Mouse (Mus musculus) midbrain, embryonic 11.5 days (tissue): ENCODE results near the gene Ppp3ca. TPM values are rescaled to one million over a fixed set of nuclear protein-coding genes. Genes with fewer than 3 reads are reported as not detected.

ENCODE experiments used
- ATAC-seq: fragments of 200-750 bp; cut with Nextera tagmentation; 2 replicates; pipeline ENCODE4 v1.8.0; 2017; ENCODE audit warnings: moderate TSS enrichment, moderate library complexity; ENCODE audit not compliant: low FRiP score
- DNase-seq: peaks from one replicate; pipeline ENCODE4 v3.0.0; 2015; ENCODE audit warnings: low spot score; ENCODE audit errors: missing footprints
- H3K27ac ChIP-seq: fragments of 300-500 bp; sonication (generic); 2 replicates; pipeline ENCODE4 v1.5.1; 2014; ENCODE audit warnings: low read depth, low read length
- H3K27me3 ChIP-seq: fragments of 300-500 bp; sonication (generic); 2 replicates; pipeline ENCODE4 v1.6.1; 2014; ENCODE audit warnings: mild to moderate bottlenecking, low read length, moderate library complexity, mixed read lengths; ENCODE audit not compliant: control insufficient read depth, insufficient read depth
- H3K36me3 ChIP-seq: fragments of 300-500 bp; sonication (generic); 2 replicates; pipeline ENCODE4 v1.6.1; 2014; ENCODE audit warnings: mild to moderate bottlenecking, low read length, moderate library complexity, mixed read lengths; ENCODE audit not compliant: control insufficient read depth, insufficient read depth
- H3K4me1 ChIP-seq: fragments of 300-500 bp; sonication (generic); 2 replicates; pipeline ENCODE4 v1.6.1; 2014; ENCODE audit warnings: low read length; ENCODE audit not compliant: control insufficient read depth, insufficient read depth
- H3K4me2 ChIP-seq: fragments of 300-500 bp; sonication (generic); 2 replicates; pipeline ENCODE4 v1.6.1; 2014; ENCODE audit warnings: mild to moderate bottlenecking, moderate library complexity
- H3K4me3 ChIP-seq: fragments of 300-500 bp; sonication (generic); 2 replicates; pipeline ENCODE4 v1.5.1; 2014; ENCODE audit warnings: low read depth, low read length
- H3K9ac ChIP-seq: fragments of 300-500 bp; sonication (generic); 2 replicates; pipeline ENCODE4 v1.6.1; 2014; ENCODE audit warnings: low read length
- H3K9me3 ChIP-seq: fragments of 300-500 bp; sonication (generic); 2 replicates; pipeline ENCODE4 v1.6.1; 2016; ENCODE audit warnings: low read length; ENCODE audit not compliant: control insufficient read depth
- whole genome bisulfite sequencing: fragments of 180-500 bp; shearing (Covaris S2); extraction: QIAGEN DNeasy Blood & Tissue Kit; methylation state at CpG from one replicate; pipeline ENCODE4 v1.1.7; 2014; 5-methylcytosine and 5-hydroxymethylcytosine counted together
- polyA plus RNA-seq: library from polyadenylated mRNA; unstranded; fragments of >200 nt; fragmentation: Nextera tagmentation; extraction: Ambion mirVana; gene quantifications from 2 replicates; pipeline ENCODE4 v1.2.1, GENCODE M21; 2014

The Ppp3ca gene
- polyA plus RNA-seq, 1 experiment from 2014 or later = 57.8 TPM

- DNase-seq (no peak), ATAC-seq (no peak)
- Histone ChIP-seq H3K36me3 (no peaks in the 10 kb centered on the region), H3K27me3 (no peaks in the 10 kb centered on the region), H3K4me2 (no peak overlapping the region), H3K4me1 (peaks cover 6% of the 10 kb centered on the region; the same call in 1 of the 2 replicates), H3K9ac (no peak overlapping the region), H3K4me3 (no peak overlapping the region), H3K9me3 (no peaks in the 10 kb centered on the region), H3K27ac (no peak overlapping the region)
- 90% methylated on average over 8 of the region's 8 CpGs for WGBS
These were observed 202.7 kb downstream of the Ppp3ca start for GRCm38 (mm10) chr3:136872533-136873095.

- no peaks in the 10 kb centered on the region for H3K27me3 ChIP-seq
- no peaks in the 10 kb centered on the region for H3K36me3 ChIP-seq
- H3K9me3 ChIP-seq = no peaks in the 10 kb centered on the region
- no peak overlapping the region for H3K9ac ChIP-seq
- H3K27ac ChIP-seq = no peak overlapping the region
- 77% methylated on average over 7 of the region's 7 CpGs for WGBS
- no peak overlapping the region for H3K4me2 ChIP-seq
- ATAC-seq = peak; percentile 43; the same call in 1 of the 2 replicates
- no peak for DNase-seq
- H3K4me1 ChIP-seq = peaks cover 6% of the 10 kb centered on the region; the same call in 1 of the 2 replicates
- no peak overlapping the region for H3K4me3 ChIP-seq
These were observed 204.0 kb downstream of the Ppp3ca start for GRCm38 (mm10) chr3:136873809-136874449.

GRCm38 (mm10) chr3:136874566-136874965 is 204.6 kb downstream of the Ppp3ca start:
- H3K27me3 ChIP-seq = no peaks in the 10 kb centered on the region
- H3K9ac ChIP-seq = no peak overlapping the region
- H3K27ac ChIP-seq = no peak overlapping the region
- H3K9me3 ChIP-seq = no peaks in the 10 kb centered on the region
- H3K36me3 ChIP-seq = no peaks in the 10 kb centered on the region
- ATAC-seq = peak; percentile 66; the same call in 1 of the 2 replicates
- no peak for DNase-seq
- H3K4me3 ChIP-seq = no peak overlapping the region
- H3K4me2 ChIP-seq = no peak overlapping the region
- H3K4me1 ChIP-seq = peaks cover 6% of the 10 kb centered on the region; the same call in 1 of the 2 replicates
- 48% methylated on average over 5 of the region's 5 CpGs for WGBS

DNA sequence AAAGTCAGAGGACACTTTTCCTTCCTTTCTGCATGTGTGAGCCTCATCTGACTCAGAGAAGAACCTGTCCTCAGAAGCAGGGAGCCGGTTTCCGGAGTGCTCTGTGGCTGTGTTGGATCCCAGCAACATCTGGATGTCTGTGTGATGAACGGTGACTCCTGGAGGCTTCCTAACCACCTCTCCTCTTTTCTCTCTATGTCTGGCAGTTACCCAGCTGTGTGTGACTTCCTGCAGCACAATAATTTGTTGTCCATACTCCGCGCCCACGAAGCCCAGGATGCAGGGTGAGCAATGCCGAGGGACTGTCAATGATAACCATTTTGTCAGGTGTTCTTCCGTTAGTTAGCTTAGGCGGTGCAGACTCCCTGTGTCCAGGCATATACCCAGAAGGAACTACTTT is 217.8 kb downstream of the Ppp3ca start:
- no peaks in the 10 kb centered on the region for H3K36me3 ChIP-seq
- no peak for ATAC-seq

DNA sequence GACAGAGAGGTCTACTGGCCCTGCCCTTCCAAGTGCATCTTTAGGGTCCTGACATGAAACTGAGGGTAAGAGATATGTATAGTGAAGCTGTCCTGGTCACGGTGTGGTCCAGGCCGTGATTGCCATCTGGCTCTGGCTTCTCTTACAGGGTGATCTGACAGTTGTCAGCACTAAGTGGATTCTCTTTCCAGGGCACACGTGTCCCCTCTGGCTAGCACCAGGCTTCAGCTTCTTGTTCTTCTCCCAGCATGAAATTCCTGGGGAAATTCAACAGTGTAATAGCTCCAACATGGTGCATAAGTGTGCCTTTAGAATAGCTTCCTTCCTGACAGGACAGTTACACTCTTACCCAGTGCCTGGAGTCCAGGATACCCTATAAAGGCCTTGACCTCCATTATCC is 222.2 kb downstream of the Ppp3ca start:
- DNase-seq = no peak
- no peak overlapping the region for H3K27ac ChIP-seq
- no peaks in the 10 kb centered on the region for H3K9me3 ChIP-seq
- no peaks in the 10 kb centered on the region for H3K27me3 ChIP-seq
- no peak overlapping the region for H3K4me2 ChIP-seq
- H3K4me1 ChIP-seq = peaks cover 2% of the 10 kb centered on the region
- no peak for ATAC-seq
- H3K9ac ChIP-seq = no peak overlapping the region
- no peaks in the 10 kb centered on the region for H3K36me3 ChIP-seq
- no peak overlapping the region for H3K4me3 ChIP-seq
- WGBS = 72% methylated on average over 3 of the region's 3 CpGs

More for the DNA sequence above, 217.8 kb downstream of the Ppp3ca start:
- H3K9ac ChIP-seq = no peak overlapping the region
- DNase-seq = no peak
- 96% methylated on average over 9 of the region's 9 CpGs for WGBS
- H3K4me1 ChIP-seq = no peaks in the 10 kb centered on the region; the same call in 1 of the 2 replicates
- no peak overlapping the region for H3K4me2 ChIP-seq
- H3K9me3 ChIP-seq = no peaks in the 10 kb centered on the region
- no peak overlapping the region for H3K4me3 ChIP-seq
- H3K27me3 ChIP-seq = no peaks in the 10 kb centered on the region
- no peak overlapping the region for H3K27ac ChIP-seq

- no peaks in the 10 kb centered on the region for H3K27me3 ChIP-seq
- WGBS = 52% methylated on average over 18 of the region's 18 CpGs
- no peak for DNase-seq
- H3K36me3 ChIP-seq = no peaks in the 10 kb centered on the region
- no peak overlapping the region for H3K27ac ChIP-seq
- no peak overlapping the region for H3K4me2 ChIP-seq
- peak; percentile 70 for ATAC-seq
- peaks cover 2% of the 10 kb centered on the region for H3K4me1 ChIP-seq
- H3K9me3 ChIP-seq = no peaks in the 10 kb centered on the region
- no peak overlapping the region for H3K9ac ChIP-seq
- no peak overlapping the region for H3K4me3 ChIP-seq
These were observed 223.9 kb downstream of the Ppp3ca start for GRCm38 (mm10) chr3:136893596-136894402.

DNA sequence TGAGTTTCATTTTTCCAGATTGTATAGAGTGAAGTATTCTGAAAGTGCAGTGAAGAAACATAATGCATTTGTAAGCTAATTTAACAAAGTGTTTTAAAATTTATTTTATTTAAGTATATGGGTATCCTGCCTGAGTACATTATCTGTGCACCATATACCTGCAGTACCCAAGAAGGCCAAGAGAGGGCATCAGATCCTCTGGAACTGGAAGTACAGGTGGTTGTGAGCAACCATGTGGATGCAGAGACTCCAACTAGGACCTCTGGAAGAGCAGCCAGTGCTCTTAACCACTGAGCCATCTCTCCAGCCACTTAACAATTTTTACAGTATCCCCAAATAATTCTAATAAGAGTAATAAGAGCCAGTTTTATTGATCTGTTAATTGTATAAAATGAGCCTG is 225.6 kb downstream of the Ppp3ca start:
- H3K36me3 ChIP-seq = no peaks in the 10 kb centered on the region
- no peak overlapping the region for H3K9ac ChIP-seq
- H3K4me3 ChIP-seq = no peak overlapping the region
- no peaks in the 10 kb centered on the region for H3K27me3 ChIP-seq
- no peak for ATAC-seq
- no peak for DNase-seq
- peaks cover 2% of the 10 kb centered on the region for H3K4me1 ChIP-seq
- H3K4me2 ChIP-seq = no peak overlapping the region
- no peak overlapping the region for H3K27ac ChIP-seq
- H3K9me3 ChIP-seq = no peaks in the 10 kb centered on the region

DNA sequence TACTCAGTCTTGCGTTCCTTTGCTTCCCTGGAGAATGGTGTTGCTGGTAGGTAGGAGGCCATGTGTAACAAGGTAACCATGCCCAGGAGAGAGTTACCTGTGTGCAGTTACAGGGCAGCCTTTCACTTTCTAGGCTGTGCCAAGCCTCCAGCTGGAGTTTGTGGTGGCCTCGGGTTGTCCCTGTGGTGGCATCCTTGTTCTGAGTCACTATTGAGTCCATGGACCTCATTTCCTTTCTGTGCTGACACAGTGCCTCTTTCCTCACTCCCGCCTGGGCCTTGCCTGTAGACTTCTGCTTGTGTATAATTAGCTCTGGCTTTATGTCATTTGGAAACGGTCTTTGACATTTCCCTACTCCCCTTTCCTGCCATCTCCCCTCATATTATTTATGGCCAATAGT is 226.4 kb downstream of the Ppp3ca start:
- WGBS = 92% methylated on average over 4 of the region's 4 CpGs
- Histone ChIP-seq H3K9ac (no peak overlapping the region), H3K4me3 (no peak overlapping the region), H3K4me2 (no peak overlapping the region), H3K36me3 (no peaks in the 10 kb centered on the region), H3K4me1 (peaks cover 2% of the 10 kb centered on the region), H3K27me3 (no peaks in the 10 kb centered on the region), H3K9me3 (no peaks in the 10 kb centered on the region), H3K27ac (no peak overlapping the region)
- ATAC-seq = no peak
- DNase-seq = no peak

- no peak for DNase-seq
- Histone ChIP-seq H3K27me3 (no peaks in the 10 kb centered on the region), H3K27ac (no peak overlapping the region), H3K4me1 (no peaks in the 10 kb centered on the region), H3K9me3 (no peaks in the 10 kb centered on the region), H3K9ac (no peak overlapping the region), H3K36me3 (no peaks in the 10 kb centered on the region), H3K4me3 (no peak overlapping the region), H3K4me2 (no peak overlapping the region)
- no peak for ATAC-seq
- WGBS = 58% methylated on average over 2 of the region's 2 CpGs
These were observed 229.8 kb downstream of the Ppp3ca start for GRCm38 (mm10) chr3:136899744-136900143.
